Mouse (Mus musculus): ENCODE data around the gene Tcf21.
A peak's percentile ranks its signal among the peaks of the same experiment; 100 is the strongest.

Gene Tcf21

DNA sequence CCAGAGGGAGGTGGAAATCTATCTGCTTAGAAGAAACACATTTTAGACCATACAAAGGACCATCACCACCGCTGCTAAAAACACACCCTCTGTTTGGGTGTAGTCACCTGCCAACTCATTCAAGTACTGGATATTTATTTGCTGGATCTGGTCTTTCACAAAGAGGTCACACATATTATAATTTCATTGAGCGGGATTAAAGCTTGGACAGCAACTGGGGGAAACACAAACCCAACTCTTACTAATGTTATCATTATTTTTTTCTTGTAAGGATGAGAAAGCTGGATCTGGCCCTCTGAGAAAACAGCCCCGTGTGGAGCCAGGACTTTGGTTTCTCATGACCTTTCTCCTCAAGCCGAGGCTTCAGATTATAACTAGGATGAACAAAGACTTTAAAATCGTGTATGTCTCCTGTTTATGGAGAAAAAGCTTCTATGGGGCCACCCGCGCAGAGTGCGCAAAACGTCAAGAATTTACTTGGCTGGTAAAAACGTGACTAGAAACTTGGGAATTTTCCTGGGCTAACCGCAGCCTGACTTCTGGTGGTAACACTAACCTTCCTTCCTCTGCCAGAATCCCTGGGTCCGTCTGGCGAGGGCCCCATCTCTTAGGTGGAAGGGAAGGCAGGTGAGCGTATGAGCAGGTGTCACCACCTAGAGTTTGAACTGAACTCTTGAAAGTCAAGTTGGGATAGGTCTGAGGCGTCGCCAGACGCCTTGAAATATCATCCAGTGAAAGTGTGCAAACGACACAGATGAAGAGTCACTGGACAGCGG is 4.3 kb downstream of the Tcf21 start:
- peak in 1 of 2 experiments; percentile 28 for DNase-seq

DNA sequence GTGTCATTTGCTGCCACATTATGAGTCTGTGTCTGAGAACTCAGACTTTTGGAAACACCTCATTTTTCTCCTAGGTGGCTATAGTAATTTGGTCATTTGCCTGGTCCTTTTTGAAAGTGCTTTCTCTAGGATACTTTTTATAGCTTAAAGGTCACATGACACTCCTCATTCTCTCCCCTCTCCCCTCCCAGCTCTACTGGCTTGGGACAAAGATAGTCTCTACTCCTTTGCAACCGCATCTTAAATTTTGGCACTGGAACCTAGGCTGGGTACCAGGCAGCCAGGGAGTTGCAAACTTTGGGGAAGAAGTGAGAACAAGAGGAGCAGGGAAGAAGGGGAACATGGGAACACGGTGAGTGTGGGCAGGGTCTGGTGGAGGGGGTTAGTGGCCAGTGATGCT is 5.2 kb downstream of the Tcf21 start:
- DNase-seq: peak in 1 of 2 experiments; percentile 32

DNA sequence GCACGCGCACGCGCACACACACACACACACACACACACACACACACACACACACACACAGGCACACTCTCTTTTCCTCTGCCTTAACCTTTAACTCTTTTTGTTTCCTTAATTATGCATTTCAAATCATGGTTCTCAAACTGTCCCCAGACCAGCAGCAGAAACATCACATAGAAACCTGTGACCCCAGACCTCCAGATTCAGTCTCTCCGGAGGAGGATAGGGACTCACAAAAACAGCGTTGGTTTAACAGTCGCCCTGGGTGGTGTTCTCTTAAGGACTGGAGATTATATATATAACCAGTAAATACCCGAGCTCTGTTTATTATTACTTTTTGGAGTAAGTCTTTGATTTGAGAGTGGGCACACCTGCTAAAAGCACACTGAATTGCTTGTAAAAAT is 5.7 kb downstream of the Tcf21 start:
- DNase-seq: no peak

DNA sequence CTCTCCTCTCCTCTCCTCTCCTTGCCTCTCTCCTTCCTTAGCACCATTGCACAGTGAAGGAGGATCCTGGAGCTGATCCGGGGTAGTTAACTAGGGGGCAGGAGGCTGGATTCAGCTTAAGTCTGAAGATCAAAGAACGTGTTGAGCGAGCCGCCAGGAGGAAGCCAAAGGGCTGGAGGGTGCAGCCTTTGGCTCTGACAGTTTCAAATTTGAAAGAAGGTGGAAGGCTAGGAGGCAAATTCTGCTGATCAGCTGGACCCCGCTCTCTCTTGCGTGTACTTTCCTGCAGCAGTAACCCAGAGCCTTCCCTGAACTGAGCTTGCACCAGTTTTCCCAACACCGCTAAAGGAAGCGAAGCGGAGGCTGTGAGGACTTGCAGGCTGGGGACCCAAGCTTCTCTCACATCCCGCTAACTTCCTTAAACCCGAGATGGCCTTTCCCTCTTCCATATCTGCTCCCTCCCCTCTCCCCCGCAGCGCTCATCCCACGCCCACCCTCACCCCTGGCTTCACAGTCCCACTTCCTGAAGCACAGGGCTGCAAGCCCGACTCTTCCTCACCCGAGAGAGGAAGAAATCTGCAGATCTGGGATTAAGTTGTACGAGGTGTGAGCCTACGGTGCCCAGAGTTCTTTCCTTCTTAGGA is 6.5 kb downstream of the Tcf21 start:
- DNase-seq: peak; percentile 25 to 49

DNA sequence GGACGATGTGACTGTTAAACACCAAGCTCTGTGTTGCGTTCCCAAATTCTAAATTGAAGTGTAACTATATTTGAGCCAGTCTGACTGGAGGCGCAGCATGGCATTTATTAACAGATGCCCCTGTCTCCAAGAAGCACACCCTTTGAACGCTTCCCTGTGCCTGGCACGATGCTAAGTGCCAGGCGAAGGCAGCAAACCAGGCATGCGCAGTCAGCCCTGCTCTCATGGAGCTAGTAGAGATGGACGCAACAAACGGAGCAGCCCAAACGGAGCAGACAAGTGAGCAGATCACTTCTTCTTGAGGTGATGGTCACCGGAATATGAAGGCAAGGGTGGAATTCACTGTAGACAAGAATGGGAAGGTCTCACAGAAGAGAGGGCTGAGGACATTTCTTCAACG is 8.1 kb downstream of the Tcf21 start:
- DNase-seq: no peak

DNA sequence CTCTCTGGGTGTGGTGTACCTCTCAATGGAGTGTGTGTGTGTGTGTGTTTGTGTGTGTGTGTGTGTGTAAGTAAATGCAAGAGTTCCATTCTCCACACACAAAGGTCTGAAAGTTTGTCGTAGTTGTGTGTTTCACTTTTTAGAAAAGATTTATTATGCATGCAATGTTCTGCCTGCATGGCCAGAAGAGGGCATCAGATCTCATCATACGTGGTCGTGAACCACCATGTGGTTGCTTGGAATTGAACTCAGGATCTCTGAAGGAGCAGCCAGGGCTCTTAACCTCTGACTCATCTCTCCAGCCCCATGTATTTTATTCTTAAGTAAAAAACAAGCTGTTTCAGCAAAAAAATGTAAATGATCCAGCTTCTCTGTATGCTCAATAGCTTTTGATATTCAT is 37.3 kb downstream of the Tcf21 start:
- peak in 1 of 2 experiments; percentile 21 for DNase-seq

DNA sequence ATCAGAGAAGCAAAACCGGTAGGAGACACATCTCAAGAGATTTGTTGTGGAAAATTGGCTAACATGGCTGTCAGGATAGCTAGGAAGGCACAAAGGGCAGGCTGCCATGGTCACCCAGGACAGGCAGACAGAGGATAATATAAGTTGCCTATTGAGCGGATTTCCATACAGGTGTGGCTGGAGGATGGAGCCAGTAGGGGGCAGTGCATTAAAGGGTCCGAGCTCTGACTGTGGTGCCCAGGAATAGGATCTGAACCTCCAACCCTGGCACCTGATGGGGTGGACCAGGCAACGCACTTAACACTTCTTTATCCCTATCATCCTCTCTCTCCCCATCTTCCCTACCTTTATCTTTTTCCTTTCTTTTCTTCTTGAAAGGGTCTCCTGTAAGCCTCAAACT is 38.5 kb downstream of the Tcf21 start:
- peak in 1 of 2 experiments; percentile 30 for DNase-seq

DNA sequence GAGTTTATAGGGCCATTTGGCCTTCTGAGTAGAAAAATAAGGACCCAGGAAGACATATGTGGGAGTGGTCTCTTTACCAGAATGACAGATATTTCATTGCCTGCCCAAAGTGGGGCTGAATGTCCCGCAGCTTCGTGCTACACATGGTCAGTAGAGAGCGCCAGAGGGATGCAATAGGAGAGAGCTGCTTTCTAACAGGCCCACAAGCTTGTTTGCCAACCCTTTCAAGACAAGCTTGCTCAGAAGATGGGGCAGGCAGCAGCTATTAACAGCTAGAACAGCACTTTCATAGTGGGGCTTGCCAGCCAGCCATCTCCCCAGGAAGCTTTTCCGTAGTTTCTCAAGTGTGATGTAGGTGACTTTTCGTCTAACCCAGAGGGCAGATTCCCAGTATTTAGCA is 42.0 kb downstream of the Tcf21 start:
- peak; percentile 56 to 59 for DNase-seq

DNA sequence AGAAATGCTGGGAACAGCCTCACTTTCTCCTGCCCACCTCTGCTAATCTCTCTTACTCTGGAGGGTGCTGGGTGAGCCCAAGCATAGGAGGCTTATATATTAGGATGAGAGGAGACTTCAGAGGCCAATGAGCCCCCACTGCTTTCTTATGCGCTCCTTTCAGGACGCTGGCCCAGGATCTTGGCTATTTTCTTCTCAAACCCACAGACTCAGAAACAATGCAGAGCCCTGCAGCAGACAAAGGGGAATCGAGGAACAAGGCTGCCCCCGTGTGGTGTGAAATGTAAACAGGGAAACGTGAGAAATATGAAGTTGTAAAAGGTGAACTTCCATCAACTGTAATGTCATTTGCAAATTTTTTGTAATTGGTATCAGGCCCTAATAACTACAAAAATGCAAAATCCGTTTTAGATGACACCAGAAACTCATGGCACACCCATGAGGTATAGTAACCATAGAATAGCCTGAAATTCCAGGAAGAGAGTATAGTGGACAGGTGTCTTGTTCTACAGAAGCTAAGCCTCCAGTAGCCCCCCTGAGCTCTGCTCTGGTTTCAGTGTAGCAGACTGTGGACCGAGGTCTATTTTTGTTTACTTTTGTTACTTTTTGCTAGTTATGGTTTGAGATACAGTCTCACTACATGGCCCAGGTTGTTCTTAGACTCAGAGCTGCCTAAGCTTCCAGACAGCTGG is 43.8 kb downstream of the Tcf21 start:
- DNase-seq: peak; percentile 23 to 52

DNA sequence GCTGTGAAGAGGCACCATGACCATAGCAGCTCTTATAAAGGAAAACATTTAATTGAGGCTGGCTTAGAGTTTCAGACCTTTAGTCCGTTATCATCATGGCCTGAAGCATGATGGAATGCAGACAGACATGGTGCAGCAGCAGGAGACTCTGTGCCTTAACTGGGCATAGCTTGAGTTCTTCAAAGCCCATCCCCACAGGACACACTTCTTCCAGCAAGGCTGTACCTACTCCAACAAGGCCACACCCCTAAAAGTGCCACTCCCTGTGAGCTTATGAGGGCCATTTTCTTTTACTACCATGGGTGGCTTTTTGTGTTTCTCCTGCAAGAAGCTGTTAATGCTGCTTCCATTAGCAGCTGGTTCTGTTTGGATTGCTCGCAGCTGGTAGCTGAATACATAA is 44.5 kb downstream of the Tcf21 start:
- no peak for DNase-seq

DNA sequence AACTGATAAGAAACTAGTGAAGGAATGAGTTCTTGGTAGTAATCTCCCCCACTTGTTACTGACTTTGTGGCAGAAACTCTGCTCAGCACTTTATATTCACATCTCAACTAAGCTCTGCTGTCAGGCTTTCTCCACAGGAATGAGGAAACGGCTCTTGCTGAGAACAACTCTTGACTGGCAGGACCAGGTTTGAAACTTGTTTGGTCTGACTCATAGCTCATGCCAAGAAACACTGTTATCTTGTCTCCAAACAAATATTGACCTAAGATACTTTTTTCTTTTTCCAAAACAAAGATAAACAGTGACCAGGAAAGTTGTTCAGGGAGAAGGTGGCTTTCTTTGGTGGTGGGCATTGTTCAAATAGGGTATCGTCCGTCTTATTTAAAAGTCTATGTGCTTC is 45.3 kb downstream of the Tcf21 start:
- no peak for DNase-seq

All from lung, postnatal 4 days (tissue).